Mouse (Mus musculus) brown adipose tissue, adult 24 weeks (tissue): ENCODE results near the gene Nsmf. TPM values are rescaled to one million over a fixed set of nuclear protein-coding genes. Genes with fewer than 3 reads are reported as not detected.

Experiments used
- H3K27ac ChIP-seq: fragments of 200-500 bp; replicated peaks from 2 replicates; pipeline ENCODE4 v1.5.1; 2012; ENCODE audit warnings: low read depth, mild to moderate bottlenecking, low read length
- H3K4me1 ChIP-seq: fragments of 200-500 bp; 2 replicates; pipeline ENCODE4 v1.6.1; 2012; ENCODE audit warnings: low read length, mixed read lengths; ENCODE audit not compliant: control insufficient read depth, insufficient read depth, insufficient read length
- H3K4me3 ChIP-seq: fragments of 200-500 bp; 2 replicates; pipeline ENCODE4 v1.5.1; 2012; ENCODE audit warnings: low read depth, mild to moderate bottlenecking, low read length, moderate library complexity; ENCODE audit not compliant: insufficient read depth
- polyA plus RNA-seq: library from polyadenylated mRNA; stranded (reverse); fragments of >200 nt; gene quantifications from 2 replicates; pipeline ENCODE4 v1.2.4, GENCODE M21; 2012; ENCODE audit not compliant: missing spikeins, insufficient read depth, insufficient read length

Nsmf gene
- polyA plus RNA-seq, 1 experiment, result 15.1 TPM

DNA sequence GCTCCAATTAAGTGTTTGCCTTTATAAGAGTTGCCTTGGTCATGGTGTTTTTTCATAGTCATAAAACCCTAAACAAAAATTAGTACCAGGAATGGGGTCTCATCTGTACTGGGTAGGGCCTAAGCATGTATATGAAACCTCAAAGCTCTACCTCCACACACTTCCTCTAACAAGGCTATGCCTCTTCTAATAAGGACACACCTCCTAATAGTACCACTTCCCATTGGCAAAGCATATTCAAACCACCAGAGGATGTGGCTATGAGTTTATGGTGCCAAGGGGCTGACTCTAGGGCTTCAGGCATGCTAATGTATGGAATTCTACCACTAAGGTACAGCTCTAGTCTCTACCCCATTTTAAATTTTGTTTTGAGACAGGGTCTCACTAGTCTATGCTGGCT is 11.4 kb downstream of the Nsmf start:
- Histone ChIP-seq H3K27ac (no peak overlapping the region), H3K4me1 (no peaks in the 10 kb centered on the region), H3K4me3 (no peak overlapping the region)

DNA sequence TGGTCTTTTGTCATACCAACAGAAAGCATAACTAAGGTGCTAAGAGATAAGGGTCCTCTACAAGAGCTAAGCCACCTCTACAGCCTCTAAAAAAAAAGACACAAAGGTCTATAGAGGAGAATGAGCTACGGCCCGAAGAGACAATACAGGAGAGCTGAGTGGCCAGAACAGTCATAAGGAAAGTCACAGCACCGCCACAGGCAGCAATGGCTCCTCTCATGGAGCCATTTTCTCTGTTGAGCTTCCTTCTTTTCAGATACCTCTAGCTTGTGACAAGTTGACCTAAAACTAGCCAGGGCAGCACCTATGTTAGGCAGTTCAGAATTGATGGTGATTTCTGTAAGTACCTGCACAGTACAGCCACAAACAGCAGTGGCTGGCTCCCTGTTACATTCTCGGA is 12.4 kb downstream of the Nsmf start:
- no peak overlapping the region for H3K4me3 ChIP-seq
- H3K4me1 ChIP-seq, result no peaks in the 10 kb centered on the region
- H3K27ac ChIP-seq, result no peak overlapping the region

DNA sequence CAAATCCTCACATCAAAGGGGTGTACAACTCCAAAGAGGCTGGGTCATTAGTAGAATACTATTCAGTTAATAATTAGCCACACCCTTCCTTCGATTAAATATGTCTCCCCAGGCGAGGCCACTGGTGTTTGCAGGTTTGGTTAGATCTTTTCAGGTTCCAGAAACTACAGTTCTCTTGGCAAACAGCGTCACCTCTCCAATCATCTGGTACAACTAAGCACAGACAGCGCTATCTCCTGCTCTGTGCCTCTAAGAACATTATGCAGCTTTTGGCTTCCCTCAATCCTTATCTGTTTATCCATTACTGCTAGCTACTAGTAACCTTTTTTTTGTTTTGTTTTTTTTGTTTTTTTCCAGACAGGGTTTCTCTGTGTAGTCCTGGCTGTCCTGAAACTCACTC is 15.4 kb downstream of the Nsmf start:
- no peak overlapping the region for H3K27ac ChIP-seq
- no peaks in the 10 kb centered on the region for H3K4me1 ChIP-seq

DNA sequence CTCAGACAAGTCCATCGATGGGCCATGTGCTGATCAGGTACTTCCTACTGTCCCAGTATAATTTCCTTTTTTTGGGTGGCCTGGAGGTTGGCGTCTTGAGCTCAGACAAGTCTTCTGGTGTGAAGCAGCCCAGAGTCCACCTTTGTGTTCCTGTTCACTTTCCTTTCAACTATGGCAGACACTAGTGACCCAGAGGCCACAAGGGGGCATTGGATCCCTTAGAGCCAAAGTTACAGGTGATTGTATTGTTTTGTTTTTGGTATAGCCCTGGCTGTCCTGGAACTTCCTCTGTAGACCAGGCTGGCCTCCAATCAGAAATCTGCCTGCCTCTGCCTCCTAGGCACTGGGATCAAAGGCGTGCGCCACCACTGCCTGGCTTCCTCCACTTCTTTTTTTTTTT is 18.2 kb downstream of the Nsmf start:
- no peak overlapping the region for H3K27ac ChIP-seq
- no peaks in the 10 kb centered on the region for H3K4me1 ChIP-seq
- no peak overlapping the region for H3K4me3 ChIP-seq

More for the DNA sequence above, 15.4 kb downstream of the Nsmf start:
- H3K4me3 ChIP-seq, result no peak overlapping the region

- H3K4me1 ChIP-seq, result no peaks in the 10 kb centered on the region
- H3K27ac ChIP-seq, result no peak overlapping the region
- no peak overlapping the region for H3K4me3 ChIP-seq
Observed at GRCm38 (mm10) chr2:25075506-25075905, 21.4 kb downstream of the Nsmf start.

DNA sequence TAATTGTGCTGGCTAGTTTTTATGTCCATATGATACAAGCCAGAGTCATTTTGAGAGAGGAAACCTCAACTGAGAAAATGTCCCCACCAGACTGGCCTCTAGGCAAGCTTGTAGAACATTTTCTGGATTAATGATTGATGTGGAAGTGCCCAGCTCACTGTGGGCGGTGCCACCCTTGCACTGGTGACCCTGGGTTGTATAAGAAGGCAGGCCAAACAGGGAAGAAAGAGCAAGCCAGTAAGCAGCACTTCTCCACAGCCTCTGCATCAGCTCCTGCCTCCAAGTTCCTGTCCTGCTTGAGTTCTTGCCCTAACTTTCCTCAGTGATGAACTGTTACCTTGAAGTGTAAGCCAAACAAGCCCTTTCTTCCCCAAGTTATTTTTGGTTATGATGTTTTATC is 24.8 kb downstream of the Nsmf start:
- no peaks in the 10 kb centered on the region for H3K4me1 ChIP-seq
- no peak overlapping the region for H3K4me3 ChIP-seq
- H3K27ac ChIP-seq, result no peak overlapping the region

DNA sequence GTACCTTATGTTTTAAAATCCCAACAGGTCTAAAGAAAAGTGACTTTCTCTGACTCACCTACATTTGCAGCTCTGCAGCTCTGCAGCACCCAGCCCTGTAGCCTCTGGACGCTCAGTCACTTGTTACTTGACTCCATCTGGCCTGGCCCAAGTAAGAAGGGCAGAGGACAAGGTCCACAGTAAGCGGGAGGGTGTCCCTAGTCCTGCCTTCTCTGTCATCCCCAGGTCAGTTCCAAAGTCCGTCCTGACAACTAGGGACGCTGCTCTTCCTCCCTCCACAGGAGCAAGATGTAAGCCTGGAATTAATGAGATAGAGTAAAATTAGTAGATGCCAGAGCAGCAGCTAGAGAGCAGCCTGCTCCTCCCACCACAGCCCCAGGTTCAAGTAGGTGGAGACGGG is 25.9 kb downstream of the Nsmf start, which contains the start of gene Entpd8:
Gene Entpd8, plus strand, starts transcription at position 229 of the 400 bp plus-strand sequence.
- no peaks in the 10 kb centered on the region for H3K4me1 ChIP-seq
- H3K27ac ChIP-seq, result no peak within 1 kb of the TSS
- H3K4me3 ChIP-seq, result no peak within 1 kb of the TSS

DNA sequence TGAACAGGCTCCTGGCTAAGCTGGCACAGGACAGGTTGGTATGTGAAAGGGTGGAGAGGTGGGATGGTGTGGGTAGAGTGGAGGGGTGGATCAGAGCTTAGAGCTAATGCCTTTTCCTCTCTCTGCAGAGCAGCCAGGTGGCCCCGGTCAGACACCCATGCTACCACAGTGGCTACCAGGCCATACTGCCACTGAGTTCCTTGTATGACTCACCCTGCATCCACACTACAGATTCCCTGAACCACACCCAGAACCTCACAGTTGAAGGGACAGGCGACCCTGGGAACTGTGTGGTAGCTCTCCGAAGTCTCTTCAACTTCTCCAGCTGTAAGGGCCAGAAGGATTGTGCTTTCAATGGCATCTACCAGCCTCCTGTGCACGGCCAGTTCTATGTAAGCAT is 29.5 kb downstream of the Nsmf start:
- Histone ChIP-seq H3K4me1 (no peaks in the 10 kb centered on the region), H3K4me3 (no peak overlapping the region), H3K27ac (no peak overlapping the region)

DNA sequence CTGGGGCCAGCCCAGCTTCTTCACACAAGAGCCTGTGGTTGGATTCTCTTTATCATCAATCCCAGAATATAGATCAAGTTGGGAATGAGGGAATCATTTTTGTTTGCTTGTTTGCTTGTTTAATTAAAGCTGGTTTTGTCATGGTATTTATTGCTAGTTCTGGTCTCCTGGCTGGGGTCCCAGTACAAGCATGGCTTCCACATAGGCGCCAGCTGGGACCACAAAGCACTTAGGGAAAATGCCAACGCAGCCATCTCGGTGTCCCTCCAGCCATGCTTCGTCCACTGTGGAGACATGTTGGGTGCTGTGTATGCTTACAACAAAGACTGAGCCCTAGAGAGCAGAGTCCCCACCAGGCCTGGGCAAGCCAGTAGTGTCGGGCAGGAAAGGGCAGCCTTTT is 31.4 kb downstream of the Nsmf start:
- Histone ChIP-seq H3K4me1 (no peaks in the 10 kb centered on the region), H3K27ac (no peak overlapping the region), H3K4me3 (no peak overlapping the region)

GRCm38 (mm10) chr2:25087842-25088241 is 33.7 kb downstream of the Nsmf start:
- Histone ChIP-seq H3K27ac (no peak overlapping the region), H3K4me1 (no peaks in the 10 kb centered on the region), H3K4me3 (no peak overlapping the region)

- Histone ChIP-seq H3K4me3 (no peak overlapping the region), H3K4me1 (no peaks in the 10 kb centered on the region), H3K27ac (no peak overlapping the region)
Observed at GRCm38 (mm10) chr2:25088636-25089035, 34.5 kb downstream of the Nsmf start.

- no peak overlapping the region for H3K4me3 ChIP-seq
Observed at GRCm38 (mm10) chr2:25094785-25095108, 40.6 kb downstream of the Nsmf start.

GRCm38 (mm10) chr2:25095109-25095850 is 41.1 kb downstream of the Nsmf start, which contains the start of gene Noxa1:
TSS of gene Noxa1 (minus strand) at chr2:25095149.
- Histone ChIP-seq H3K4me1 (no peaks in the 10 kb centered on the region), H3K4me3 (no peak within 1 kb of the TSS), H3K27ac (no peak within 1 kb of the TSS)

More at GRCm38 (mm10) chr2:25094785-25095108, 40.6 kb downstream of the Nsmf start:
- Histone ChIP-seq H3K4me1 (no peaks in the 10 kb centered on the region), H3K27ac (no peak overlapping the region)

DNA sequence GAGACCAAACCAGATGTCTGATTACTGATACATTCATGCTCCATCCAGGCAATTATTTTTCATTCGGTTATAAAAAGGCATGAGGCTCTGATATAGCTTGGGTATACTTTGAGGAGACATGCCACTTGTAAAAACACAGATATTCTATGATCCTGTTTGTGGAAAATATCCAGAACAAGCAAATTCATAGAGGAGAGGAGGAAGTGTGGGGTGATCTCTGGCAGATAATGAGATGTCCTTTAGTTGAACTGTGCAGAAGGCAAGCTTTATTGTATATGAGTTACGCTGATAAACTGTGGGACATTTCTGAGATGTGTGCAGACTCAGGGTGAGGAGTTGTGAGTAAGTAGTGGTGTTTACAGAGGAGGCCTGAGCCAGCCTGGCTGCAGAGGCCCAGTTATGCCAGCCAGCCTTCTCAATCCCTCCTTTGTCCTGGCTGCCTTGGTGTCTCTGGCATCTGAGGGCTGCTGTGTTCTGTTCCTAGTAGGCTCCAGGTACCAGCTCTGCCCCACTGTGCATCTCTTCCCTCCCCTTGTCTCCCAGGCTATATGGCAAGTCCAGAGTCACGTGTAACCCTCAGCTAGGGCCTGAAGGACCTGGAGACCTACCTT is 44.0 kb downstream of the Nsmf start:
- no peak overlapping the region for H3K27ac ChIP-seq
- H3K4me3 ChIP-seq, result no peak overlapping the region
- H3K4me1 ChIP-seq, result no peaks in the 10 kb centered on the region

GRCm38 (mm10) chr2:25098956-25099355 is 44.8 kb downstream of the Nsmf start:
- H3K27ac ChIP-seq, result no peak overlapping the region
- H3K4me1 ChIP-seq, result no peaks in the 10 kb centered on the region

DNA sequence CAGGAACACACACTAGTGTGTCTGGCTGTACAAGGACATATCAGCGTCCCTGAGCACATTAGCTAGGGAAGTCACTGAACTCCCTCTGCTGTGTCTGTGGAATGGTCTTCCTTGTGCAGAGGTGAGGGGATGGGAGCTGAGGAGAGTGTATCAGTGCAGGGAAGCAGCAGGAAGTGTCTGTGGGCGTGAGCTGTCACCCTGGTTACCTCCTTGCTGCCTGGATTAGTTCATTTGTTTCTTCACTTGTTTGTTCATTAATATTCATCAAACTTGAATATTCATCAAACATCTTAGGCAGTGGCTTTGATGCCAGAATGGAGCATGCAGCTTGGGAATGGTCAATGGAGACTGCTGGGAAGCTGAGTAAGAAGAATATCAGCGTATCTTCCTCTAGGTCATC is 45.5 kb downstream of the Nsmf start:
- no peaks in the 10 kb centered on the region for H3K4me1 ChIP-seq
- H3K4me3 ChIP-seq, result no peak overlapping the region
- H3K27ac ChIP-seq, result no peak overlapping the region

More at GRCm38 (mm10) chr2:25098956-25099355, 44.8 kb downstream of the Nsmf start:
- no peak overlapping the region for H3K4me3 ChIP-seq
